Mouse (Mus musculus) duodenum, adult 2 months (tissue): ENCODE measurements around the gene Atp23. TPM values are rescaled to one million over a fixed set of nuclear protein-coding genes. Genes with fewer than 3 reads are reported as not detected.

ENCODE experiments used
- polyA plus RNA-seq: library from polyadenylated mRNA; depleted of rRNA; stranded (reverse); fragments of >200 nt; gene quantifications from 2 replicates; pipeline ENCODE4 v1.2.3, GENCODE M21; 2012; ENCODE audit warnings: low replicate concordance; rRNA removed

Gene Atp23
- polyA plus RNA-seq = 5.5 and 5.8 TPM in 2 replicates

DNA sequence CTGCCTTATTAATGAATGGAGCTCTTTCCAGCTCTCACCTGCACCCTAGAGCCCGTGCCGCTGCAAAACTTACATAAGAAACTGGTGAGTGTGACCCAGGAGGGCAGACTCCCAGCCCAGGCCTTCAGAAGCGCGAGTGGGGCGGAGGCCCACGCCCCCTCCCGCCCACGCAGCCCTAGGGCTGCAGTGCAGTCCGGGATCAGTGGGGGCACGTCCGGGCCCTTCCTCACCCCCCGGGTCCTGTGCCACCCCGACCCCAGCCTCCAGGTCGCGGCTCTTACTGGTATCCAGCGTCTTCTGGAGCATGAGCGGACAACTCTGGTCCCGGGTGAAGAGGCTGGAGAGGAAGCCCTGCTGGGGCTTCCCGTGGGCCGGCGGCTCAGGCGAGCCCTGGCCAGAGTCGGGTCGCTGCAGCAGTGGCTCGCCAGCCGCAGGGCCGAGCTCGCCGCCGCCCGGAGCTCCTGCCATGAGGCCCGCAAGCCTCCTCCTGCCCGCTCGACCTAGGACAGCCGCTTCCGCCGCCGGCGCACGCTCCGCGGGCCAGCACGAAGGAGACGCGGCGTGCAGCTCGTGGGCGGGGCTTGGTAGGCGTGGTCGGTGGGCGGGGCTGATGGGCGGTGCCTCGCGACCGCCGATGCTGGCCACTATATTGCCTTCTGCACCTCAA is at the start of gene Atp23:
Atp23 (minus strand) TSS at position 535 of the 667 bp plus-strand sequence.

Other genes starting within 250 kb of the Atp23 start
- gene Ctdsp2, start 77.4 kb upstream of the Atp23 start, polyA plus RNA-seq = 59.2 and 74.5 TPM in 2 replicates
- gene Avil, start 99.4 kb upstream of the Atp23 start, polyA plus RNA-seq = 0.83 and 9.1 TPM in 2 replicates
- gene Tsfm, start 129.5 kb upstream of the Atp23 start, polyA plus RNA-seq = 31.8 and 44.1 TPM in 2 replicates
- 7.0 and 13.9 TPM in 2 replicates for gene Mettl1, start 140.1 kb upstream of the Atp23 start, polyA plus RNA-seq
- gene Eef1akmt3, start 140.2 kb upstream of the Atp23 start, polyA plus RNA-seq = 0.58 and 1.6 TPM in 2 replicates
- gene Cyp27b1, start 146.9 kb upstream of the Atp23 start, polyA plus RNA-seq = 0.13 and 0.65 TPM in 2 replicates
- gene March9, start 158.8 kb upstream of the Atp23 start, polyA plus RNA-seq = 4.3 and 5.4 TPM in 2 replicates
- gene Cdk4, start 162.2 kb upstream of the Atp23 start, polyA plus RNA-seq = 76.0 and 80.3 TPM in 2 replicates
- gene Tspan31, start 168.9 kb upstream of the Atp23 start, polyA plus RNA-seq = 35.7 and 49.3 TPM in 2 replicates
- gene Agap2, start 173.9 kb upstream of the Atp23 start, polyA plus RNA-seq = 3.5 and 11.0 TPM in 2 replicates
- gene Os9, start 219.8 kb upstream of the Atp23 start, polyA plus RNA-seq = 93.3 and 122 TPM in 2 replicates